Mouse (Mus musculus) ES-Bruce4 (cell line): Measurements from ENCODE around the gene S1pr2. TPM values are rescaled to one million over a fixed set of nuclear protein-coding genes. Genes with fewer than 3 reads are reported as not detected.
"Not testable (repeated sequence)": the region's sequence is repeated elsewhere in the genome, so short reads cannot be mapped to it uniquely, and the experiment has no call there.

Experiments used
- H3K27ac ChIP-seq: 2 replicates; pipeline ENCODE4 v1.5.1; 2012; ENCODE audit warnings: low read length, inconsistent platforms; ENCODE audit not compliant: insufficient read depth
- H3K27me3 ChIP-seq: 2 replicates; pipeline ENCODE4 v1.6.1; 2012; ENCODE audit warnings: mild to moderate bottlenecking, low read length, inconsistent platforms; ENCODE audit not compliant: control insufficient read depth, poor library complexity, insufficient read depth, severe bottlenecking
- H3K36me3 ChIP-seq: 2 replicates; pipeline ENCODE4 v1.6.1; 2012; ENCODE audit warnings: inconsistent platforms, mild to moderate bottlenecking, low read length, moderate library complexity; ENCODE audit not compliant: control insufficient read depth, poor library complexity, insufficient read depth, severe bottlenecking
- H3K4me1 ChIP-seq: one replicate; pipeline ENCODE4 v1.8.1; 2011; ENCODE audit warnings: low read length; ENCODE audit not compliant: control insufficient read depth, insufficient read depth
- H3K4me3 ChIP-seq: 2 replicates; pipeline ENCODE4 v1.5.1; 2011; ENCODE audit warnings: low read depth, mild to moderate bottlenecking, low read length
- H3K9ac ChIP-seq: 2 replicates; pipeline ENCODE4 v1.6.1; 2012; ENCODE audit warnings: low read depth, mild to moderate bottlenecking, inconsistent platforms; ENCODE audit not compliant: poor library complexity, severe bottlenecking
- H3K9me3 ChIP-seq: replicated peaks from 2 replicates; pipeline ENCODE4 v1.6.1; 2012; ENCODE audit warnings: mild to moderate bottlenecking, low read length, inconsistent platforms; ENCODE audit not compliant: control insufficient read depth, poor library complexity, insufficient read depth, severe bottlenecking
- CTCF ChIP-seq: IDR thresholded peaks from one replicate; pipeline ENCODE4 v1.8.1; 2011; ENCODE audit warnings: low read depth, low read length
- EP300 ChIP-seq: IDR thresholded peaks from 2 replicates; pipeline ENCODE4 v1.6.1; 2011; ENCODE audit warnings: low read depth, low read length; ENCODE audit not compliant: insufficient read depth
- POLR2A ChIP-seq: IDR thresholded peaks from one replicate; pipeline ENCODE4 v1.8.1; 2011; ENCODE audit warnings: low read length; ENCODE audit not compliant: insufficient read depth
- polyA plus RNA-seq: library from polyadenylated mRNA; stranded (reverse); fragments of >200 nt; gene quantifications from 2 replicates; pipeline ENCODE4 v1.2.4, GENCODE M21; 2011; ENCODE audit warnings: low read depth; ENCODE audit not compliant: missing spikeins, insufficient read depth, insufficient read length

Gene S1pr2
- polyA plus RNA-seq, 1 experiment = 19.9 TPM

DNA sequence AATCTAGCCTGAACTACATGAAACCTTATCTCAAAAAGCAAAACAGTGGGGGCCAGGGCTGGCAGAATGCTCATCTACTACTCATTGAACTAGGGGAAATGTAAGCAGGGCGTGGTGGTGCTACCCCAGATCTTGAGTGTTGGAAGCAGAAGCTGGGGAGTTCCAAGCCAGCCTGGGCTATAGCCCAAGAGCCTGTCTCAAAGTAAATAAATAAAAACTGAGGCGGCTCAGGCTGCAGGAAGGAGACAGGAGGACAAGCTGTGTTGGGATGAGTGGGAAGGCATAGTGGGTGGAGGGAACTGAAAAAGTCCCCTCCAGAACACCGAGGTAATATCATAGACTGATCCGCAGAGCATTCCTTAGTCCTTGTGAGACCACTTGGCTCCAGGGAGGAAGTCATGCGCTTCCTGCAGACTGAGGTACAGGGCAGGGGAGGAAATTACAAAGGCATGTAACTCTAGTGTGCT, 35.3 kb upstream of the S1pr2 start:
- no peaks in the 10 kb centered on the region for H3K9me3 ChIP-seq
- peaks cover 12% of the 10 kb centered on the region for H3K36me3 ChIP-seq
- TF ChIP-seq POLR2A (no peak), EP300 (no peak)
- no peaks in the 10 kb centered on the region for H3K27me3 ChIP-seq
- no peak overlapping the region for H3K27ac ChIP-seq
- H3K9ac ChIP-seq = no peak overlapping the region
- no peaks in the 10 kb centered on the region for H3K4me1 ChIP-seq
- H3K4me3 ChIP-seq = no peak overlapping the region

DNA sequence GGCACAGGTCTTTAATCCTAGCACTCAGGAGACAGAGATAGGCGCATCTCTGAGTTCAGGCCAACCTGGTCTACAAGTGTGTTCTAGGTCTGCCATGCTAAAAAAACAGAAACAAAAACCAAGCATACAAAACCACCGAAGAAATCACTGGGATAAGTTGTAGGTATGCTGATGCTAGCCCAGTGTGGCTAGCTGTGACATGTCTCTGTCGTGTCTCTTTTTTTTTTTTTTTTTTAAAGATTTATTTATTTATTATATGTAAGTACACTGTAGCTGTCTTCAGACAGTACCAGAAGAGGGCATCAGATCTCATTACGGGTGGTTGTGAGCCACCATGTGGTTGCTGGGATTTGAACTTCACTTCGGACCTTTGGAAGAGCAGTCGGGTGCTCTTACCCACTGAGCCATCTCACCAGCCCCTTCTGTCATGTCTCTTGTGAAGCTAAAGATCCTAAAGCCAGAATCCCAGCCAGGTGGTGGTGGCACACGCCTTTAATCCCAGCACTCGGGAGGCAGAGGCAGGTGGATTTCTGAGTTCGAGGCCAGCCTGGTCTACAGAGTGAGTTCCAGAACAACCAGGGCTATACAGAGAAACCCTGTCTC, 34.5 kb upstream of the S1pr2 start:
- H3K4me3 ChIP-seq, H3K9me3 ChIP-seq, H3K4me1 ChIP-seq, H3K9ac ChIP-seq, H3K27me3 ChIP-seq, H3K27ac ChIP-seq: not testable (repeated sequence)
- peaks cover 16% of the 10 kb centered on the region for H3K36me3 ChIP-seq

DNA sequence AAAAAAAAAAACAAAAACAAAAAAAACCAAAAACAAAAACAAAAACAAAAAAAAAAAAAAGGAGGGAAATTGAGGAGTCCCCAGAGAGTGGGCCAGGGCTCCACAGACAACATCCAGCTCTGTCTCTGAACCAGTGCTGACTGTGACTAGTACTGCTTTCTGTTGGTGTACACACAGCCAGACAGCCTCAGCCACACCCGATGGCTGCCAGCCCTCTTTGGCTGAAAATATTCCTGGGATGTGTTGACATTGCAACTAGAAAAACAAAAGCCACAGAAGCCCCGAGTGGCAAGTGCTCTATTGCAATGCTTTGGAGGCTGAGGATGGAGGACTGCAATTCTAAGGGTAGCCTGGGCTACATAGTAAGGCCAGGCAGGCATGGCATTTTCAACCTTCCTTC, 33.8 kb upstream of the S1pr2 start:
- Histone ChIP-seq H3K9ac (no peak overlapping the region), H3K4me1 (no peaks in the 10 kb centered on the region), H3K27ac (no peak overlapping the region), H3K9me3 (no peaks in the 10 kb centered on the region), H3K36me3 (peaks cover 22% of the 10 kb centered on the region), H3K27me3 (no peaks in the 10 kb centered on the region), H3K4me3 (no peak overlapping the region)
- no peak for TF ChIP-seq CTCF
- TF ChIP-seq EP300 = no peak
- no peak for TF ChIP-seq POLR2A

GRCm38 (mm10) chr9:21008007-21008406, 31.4 kb upstream of the S1pr2 start:
- Histone ChIP-seq H3K36me3 (peaks cover 24% of the 10 kb centered on the region), H3K9ac (no peak overlapping the region), H3K27me3 (no peaks in the 10 kb centered on the region), H3K9me3 (no peaks in the 10 kb centered on the region), H3K4me1 (no peaks in the 10 kb centered on the region), H3K4me3 (no peak overlapping the region), H3K27ac (no peak overlapping the region)
- TF ChIP-seq POLR2A (no peak), CTCF (peak; percentile 28), EP300 (no peak)

GRCm38 (mm10) chr9:21007313-21007952, 30.9 kb upstream of the S1pr2 start:
- H3K27me3 ChIP-seq = no peaks in the 10 kb centered on the region
- no peaks in the 10 kb centered on the region for H3K4me1 ChIP-seq
- H3K36me3 ChIP-seq = peaks cover 24% of the 10 kb centered on the region
- no peak overlapping the region for H3K27ac ChIP-seq
- H3K9me3 ChIP-seq = no peaks in the 10 kb centered on the region
- H3K4me3 ChIP-seq = no peak overlapping the region
- no peak overlapping the region for H3K9ac ChIP-seq
- no peak for TF ChIP-seq POLR2A
- TF ChIP-seq EP300 = no peak
- no peak for TF ChIP-seq CTCF

DNA sequence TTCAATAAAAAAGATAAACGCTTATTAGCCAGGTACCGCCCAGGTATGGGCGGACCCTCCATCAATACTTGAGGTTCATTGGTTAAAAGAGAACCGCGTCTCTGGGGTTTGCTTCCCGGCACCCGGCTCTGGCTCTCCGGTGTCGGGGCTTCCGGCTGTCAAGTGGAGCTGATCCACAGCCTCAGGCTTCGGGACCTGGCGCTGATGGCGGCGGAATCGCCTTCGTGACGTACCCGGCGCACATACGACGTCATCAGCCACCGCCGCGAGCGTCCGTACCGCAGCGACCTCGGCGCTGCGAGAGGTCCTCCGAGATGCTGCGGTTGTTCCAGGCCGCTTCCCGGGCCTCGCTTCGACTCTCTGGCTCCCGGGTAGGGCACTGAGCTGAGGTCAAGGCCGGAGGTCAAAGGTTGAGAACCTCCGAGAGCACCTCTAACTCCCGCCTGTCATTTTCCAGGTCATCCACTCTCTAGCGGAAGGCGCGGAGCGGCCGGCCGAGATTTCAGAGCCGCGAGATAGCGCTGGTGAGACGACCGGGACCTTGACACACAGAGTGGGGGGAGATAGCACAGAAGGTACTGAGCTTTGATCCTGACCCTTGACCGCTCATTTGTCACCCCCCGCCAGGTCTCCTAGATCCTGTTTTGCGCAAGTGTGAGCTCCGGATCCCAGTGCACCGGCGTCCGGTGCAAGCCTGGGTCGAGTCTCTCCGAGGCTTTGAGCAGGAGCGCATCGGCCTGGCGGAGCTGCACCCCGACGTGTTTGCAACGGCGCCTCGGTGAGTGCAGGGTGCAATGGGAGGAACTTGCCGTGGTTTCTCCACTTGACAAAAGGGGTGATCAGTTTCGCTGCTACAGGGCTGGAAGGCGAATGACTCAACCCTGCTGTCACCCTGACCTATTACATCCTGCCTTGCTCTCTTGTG, 26.3 kb upstream of the S1pr2 start, which contains the start of gene Mrpl4:
Gene Mrpl4 (plus strand): TSS at position 112 of the 925 bp plus-strand sequence.
- no peaks in the 10 kb centered on the region for H3K27me3 ChIP-seq
- peak within 1 kb of the TSS; percentile 88 for H3K4me3 ChIP-seq
- no peaks in the 10 kb centered on the region for H3K9me3 ChIP-seq
- no peaks in the 10 kb centered on the region for H3K4me1 ChIP-seq
- no peak for TF ChIP-seq EP300
- TF ChIP-seq POLR2A = peak; percentile 70
- peaks cover 22% of the 10 kb centered on the region for H3K36me3 ChIP-seq
- H3K27ac ChIP-seq = peak within 1 kb of the TSS; percentile 55
- H3K9ac ChIP-seq = peak within 1 kb of the TSS; percentile 81
